Mouse (Mus musculus): ENCODE data around the gene Scd3. TPM values are rescaled to one million over a fixed set of nuclear protein-coding genes. Genes with fewer than 3 reads are reported as not detected.
A peak's percentile ranks its signal among the peaks of the same experiment; 100 is the strongest.

The Scd3 gene
- 1 to 10 TPM; 1.5 to 1.6 TPM for total RNA-seq (2021)
- long read RNA-seq, experiment 1, result 0 reads
- long read RNA-seq, experiment 2, result 0 reads

- no peak for DNase-seq (ENCODE audit: low spot score in 2 of 2)
- intact Hi-C loops (cut with DNase I), result no loop called here
These were observed at the start of gene Scd3 for GRCm38 (mm10) chr19:44203015-44203564. Gene Scd3 (plus strand): TSS chr19:44203269.

GRCm38 (mm10) chr19:44153781-44154180, 49.3 kb upstream of the Scd3 start:
- DNase-seq (ENCODE audit: low spot score in 2 of 2), result no peak
- intact Hi-C loops (cut with DNase I), result no loop called here

GRCm38 (mm10) chr19:44157005-44157404, 46.1 kb upstream of the Scd3 start:
- no peak for DNase-seq (ENCODE audit: low spot score in 2 of 2)
- intact Hi-C loops (cut with DNase I), result no loop called here

- intact Hi-C loops (cut with DNase I), result no loop called here
- no peak for DNase-seq (ENCODE audit: low spot score in 2 of 2)
These were observed 43.7 kb upstream of the Scd3 start for GRCm38 (mm10) chr19:44159386-44159785.

- DNase-seq (ENCODE audit: low spot score in 2 of 2), result no peak
- intact Hi-C loops (cut with DNase I), result no loop called here
These were observed 41.6 kb upstream of the Scd3 start for GRCm38 (mm10) chr19:44161515-44161914.

- no peak for DNase-seq (ENCODE audit: low spot score in 2 of 2)
- intact Hi-C loops (cut with DNase I), result no loop called here
These were observed 28.2 kb upstream of the Scd3 start for GRCm38 (mm10) chr19:44174835-44175234.

GRCm38 (mm10) chr19:44176741-44177140, 26.3 kb upstream of the Scd3 start:
- intact Hi-C loops (cut with DNase I), result no loop called here
- no peak for DNase-seq (ENCODE audit: low spot score in 2 of 2)

- no peak for DNase-seq (ENCODE audit: low spot score in 2 of 2)
- intact Hi-C loops (cut with DNase I), result no loop called here
These were observed 22.6 kb upstream of the Scd3 start for GRCm38 (mm10) chr19:44180502-44180901.

GRCm38 (mm10) chr19:44183968-44184367, 19.1 kb upstream of the Scd3 start:
- DNase-seq (ENCODE audit: low spot score in 2 of 2), result no peak
- intact Hi-C loops (cut with DNase I), result no loop called here

- DNase-seq (ENCODE audit: low spot score in 2 of 2), result no peak
- intact Hi-C loops (cut with DNase I), result no loop called here
These were observed 14.0 kb upstream of the Scd3 start for GRCm38 (mm10) chr19:44189056-44189455.

- intact Hi-C loops (cut with DNase I), result no loop called here
These were observed 10.7 kb upstream of the Scd3 start, which contains the start of gene Pkd2l1 for GRCm38 (mm10) chr19:44192342-44192741. Gene Pkd2l1 (minus strand): TSS chr19:44192442.

GRCm38 (mm10) chr19:44193906-44194305, 9.2 kb upstream of the Scd3 start:
- no peak for DNase-seq (ENCODE audit: low spot score in 2 of 2)
- intact Hi-C loops (cut with DNase I), result no loop called here

More at GRCm38 (mm10) chr19:44192342-44192741, 10.7 kb upstream of the Scd3 start, which contains the start of gene Pkd2l1:
- DNase-seq (ENCODE audit: low spot score in 2 of 2), result no peak

- DNase-seq (ENCODE audit: low spot score in 2 of 2), result peak; percentile 55 to 75
- intact Hi-C loops (cut with DNase I), result no loop called here
These were observed 7.9 kb upstream of the Scd3 start for GRCm38 (mm10) chr19:44195138-44195537.

- DNase-seq (ENCODE audit: low spot score in 2 of 2), result no peak
- intact Hi-C loops (cut with DNase I), result no loop called here
These were observed 5.8 kb upstream of the Scd3 start for GRCm38 (mm10) chr19:44197053-44197852.

GRCm38 (mm10) chr19:44198494-44198893, 4.6 kb upstream of the Scd3 start:
- intact Hi-C loops (cut with DNase I), result no loop called here
- DNase-seq (ENCODE audit: low spot score in 2 of 2), result no peak

GRCm38 (mm10) chr19:44198964-44199363, 4.1 kb upstream of the Scd3 start:
- intact Hi-C loops (cut with DNase I), result no loop called here

GRCm38 (mm10) chr19:44207079-44207478, 4.0 kb downstream of the Scd3 start:
- intact Hi-C loops (cut with DNase I), result no loop called here
- no peak for DNase-seq (ENCODE audit: low spot score in 2 of 2)

More at GRCm38 (mm10) chr19:44198964-44199363, 4.1 kb upstream of the Scd3 start:
- DNase-seq (ENCODE audit: low spot score in 2 of 2), result no peak

GRCm38 (mm10) chr19:44215255-44215654, 12.2 kb downstream of the Scd3 start:
- intact Hi-C loops (cut with DNase I), result no loop called here
- no peak for DNase-seq (ENCODE audit: low spot score in 2 of 2)

- intact Hi-C loops (cut with DNase I), result no loop called here
- no peak for DNase-seq (ENCODE audit: low spot score in 2 of 2)
These were observed 15.0 kb downstream of the Scd3 start for GRCm38 (mm10) chr19:44217958-44218525.

GRCm38 (mm10) chr19:44225728-44226127, 22.7 kb downstream of the Scd3 start:
- intact Hi-C loops (cut with DNase I), result no loop called here
- no peak for DNase-seq (ENCODE audit: low spot score in 2 of 2)

GRCm38 (mm10) chr19:44229776-44230175, 26.7 kb downstream of the Scd3 start:
- intact Hi-C loops (cut with DNase I), result no loop called here
- no peak for DNase-seq (ENCODE audit: low spot score in 2 of 2)
